8 mouse cellular contexts compared by ENCODE assay signal in genomic region chr13:25562746-25563145, GRCm38 (mm10).
A peak's percentile ranks its signal among the peaks of the same experiment; 100 is the strongest.
DNase-seq lines count a peak whose midpoint lies in the region; ATAC-seq and TF ChIP-seq lines count a peak whose summit lies in the region.

No protein-coding gene starts in this region.

- WGBS in forebrain, embryonic 12.5 days = 13% methylated on average over 2 of the region's 2 CpGs
- 10% methylated on average over 2 of the region's 2 CpGs for WGBS in midbrain, embryonic 13.5 days
- 10% methylated on average over 2 of the region's 2 CpGs for WGBS in stomach, postnatal 0 days

- H3K9me3 ChIP-seq in forebrain, embryonic 12.5 days = no peaks in the 10 kb centered on the region
- H3K9me3 ChIP-seq in midbrain, embryonic 13.5 days = no peaks in the 10 kb centered on the region
- no peaks in the 10 kb centered on the region for H3K9me3 ChIP-seq in stomach, postnatal 0 days (ENCODE audit: control insufficient read depth, low read length)

- ATAC-seq in forebrain, embryonic 12.5 days (ENCODE audit: low FRiP score) = peak; percentile 75
- ATAC-seq in midbrain, embryonic 13.5 days = peak; percentile 77; the same call in 1 of the 2 replicates
- no peak; the same call in 1 of the 2 replicates for ATAC-seq in stomach, postnatal 0 days (ENCODE audit: low FRiP score, low TSS enrichment)

- intact Hi-C loops in gastrocnemius, postnatal 36 days (cut with DNase I) = no loop called here

- no peak overlapping the region for H3K4me3 ChIP-seq in forebrain, embryonic 12.5 days (replicated peaks)
- no peak overlapping the region for H3K4me3 ChIP-seq in midbrain, embryonic 13.5 days (replicated peaks)
- H3K4me3 ChIP-seq in stomach, postnatal 0 days (ENCODE audit: low read depth, low read length) = no peak overlapping the region

- no peaks in the 10 kb centered on the region for H3K27me3 ChIP-seq in forebrain, embryonic 12.5 days
- no peaks in the 10 kb centered on the region for H3K27me3 ChIP-seq in midbrain, embryonic 13.5 days
- no peaks in the 10 kb centered on the region for H3K27me3 ChIP-seq in stomach, postnatal 0 days (ENCODE audit: control insufficient read depth, insufficient read depth, low read length)

- no peak overlapping the region for H3K9ac ChIP-seq in forebrain, embryonic 12.5 days
- no peak overlapping the region for H3K9ac ChIP-seq in midbrain, embryonic 13.5 days (replicated peaks)
- no peak overlapping the region for H3K9ac ChIP-seq in stomach, postnatal 0 days (ENCODE audit: low read length)

- 0 out of 2 replicates have a peak, but pooled peaks cover 3% of the 10 kb centered on the region for H3K4me1 ChIP-seq in forebrain, embryonic 12.5 days
- no peaks in the 10 kb centered on the region for H3K4me1 ChIP-seq in midbrain, embryonic 13.5 days (replicated peaks)
- no peaks in the 10 kb centered on the region for H3K4me1 ChIP-seq in stomach, postnatal 0 days (replicated peaks; ENCODE audit: control insufficient read depth, insufficient read depth)

- peak; percentile 10 for DNase-seq in gastrocnemius, postnatal 10 days
- DNase-seq in gastrocnemius, postnatal 36 days = no peak
- DNase-seq in adrenal gland, postnatal 36 days = peak; percentile 17 to 23
- peak; percentile 37 for DNase-seq in induced T-regulatory cell, adult 2 months (ENCODE audit: low read depth)
- peak; percentile 5 to 14 for DNase-seq in left cerebral cortex, adult 8-10 months (ENCODE audit: low spot score in 2 of 2)
- DNase-seq in stomach, postnatal 0 days (ENCODE audit: low spot score) = peak; percentile 16

- no peaks in the 10 kb centered on the region for H3K36me3 ChIP-seq in forebrain, embryonic 12.5 days (replicated peaks)
- H3K36me3 ChIP-seq in midbrain, embryonic 13.5 days = no peaks in the 10 kb centered on the region
- H3K36me3 ChIP-seq in stomach, postnatal 0 days (ENCODE audit: control insufficient read depth, insufficient read depth, low read length) = no peaks in the 10 kb centered on the region

- H3K27ac ChIP-seq in forebrain, embryonic 12.5 days = no peak overlapping the region
- 0 out of 2 replicates have a peak overlapping the region, but pooled peaks have one; percentile 30 for H3K27ac ChIP-seq in midbrain, embryonic 13.5 days
- no peak overlapping the region for H3K27ac ChIP-seq in stomach, postnatal 0 days (replicated peaks)

- no peak for TF ChIP-seq EP300 in stomach, postnatal 0 days (optimal IDR thresholded peaks at IDR 0.05)

- peak; percentile 91 for TF ChIP-seq CTCF in stomach, postnatal 0 days (IDR thresholded peaks at IDR 0.05; ENCODE audit: low read depth)

- H3K4me2 ChIP-seq in forebrain, embryonic 12.5 days = no peak overlapping the region
- no peak overlapping the region for H3K4me2 ChIP-seq in midbrain, embryonic 13.5 days (replicated peaks)
- H3K4me2 ChIP-seq in stomach, postnatal 0 days (replicated peaks; ENCODE audit: low read depth) = no peak overlapping the region

Comparison
In these comparisons a context has a peak if more than half of its experiments do, and no peak if none do; other contexts are left out.
1. DNase-seq: peak in gastrocnemius, postnatal 10 days (single experiment), adrenal gland, postnatal 36 days (2 of 2), induced T-regulatory cell, adult 2 months (single experiment), left cerebral cortex, adult 8-10 months (2 of 2) and stomach, postnatal 0 days (single experiment); none in gastrocnemius, postnatal 36 days (0 of 2).